Mouse (Mus musculus): ENCODE data around the gene Set.

The Set gene

DNA sequence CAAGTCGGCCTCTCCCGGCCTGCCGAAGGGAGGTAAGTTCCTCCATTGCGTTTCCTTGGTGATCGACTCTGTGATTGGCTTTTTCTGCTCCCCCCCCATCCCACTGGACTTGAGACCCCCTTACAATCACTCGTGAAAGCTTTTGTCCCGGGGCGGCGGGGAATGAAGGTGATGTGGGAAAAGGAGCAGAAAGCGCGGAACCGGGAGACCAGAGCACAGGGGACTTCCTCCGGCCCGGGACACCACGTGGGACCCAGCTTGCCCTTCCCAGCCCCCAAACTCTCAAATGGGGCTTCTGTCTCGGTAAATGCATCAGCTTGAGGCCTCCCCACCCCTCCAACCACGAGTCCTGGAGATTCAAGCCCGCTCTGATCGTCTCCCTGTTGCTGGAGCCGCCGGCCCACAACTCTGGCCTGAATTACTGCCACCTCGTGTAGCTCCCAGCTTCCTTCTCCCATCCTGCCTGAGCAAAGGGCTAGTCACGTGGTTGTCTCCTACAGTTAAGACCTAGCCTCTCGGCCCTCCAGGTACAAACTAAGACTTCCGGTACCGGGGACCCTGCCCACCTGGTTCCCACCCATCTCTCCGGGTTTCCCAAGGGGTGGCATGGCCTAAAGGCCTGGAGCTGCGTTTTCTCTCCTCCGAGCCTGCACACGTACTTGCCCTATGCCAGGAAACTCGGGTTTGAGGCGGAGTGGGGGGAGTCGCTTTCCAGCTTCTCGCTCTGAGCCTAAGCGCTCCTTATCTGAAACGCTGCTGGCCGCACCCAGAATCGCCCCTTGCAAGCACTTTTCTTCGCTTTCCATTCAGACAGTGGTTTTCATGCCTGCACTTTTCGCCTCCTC lies 5.3 kb downstream of the Set start:
- peak; percentile 85 for DNase-seq

DNA sequence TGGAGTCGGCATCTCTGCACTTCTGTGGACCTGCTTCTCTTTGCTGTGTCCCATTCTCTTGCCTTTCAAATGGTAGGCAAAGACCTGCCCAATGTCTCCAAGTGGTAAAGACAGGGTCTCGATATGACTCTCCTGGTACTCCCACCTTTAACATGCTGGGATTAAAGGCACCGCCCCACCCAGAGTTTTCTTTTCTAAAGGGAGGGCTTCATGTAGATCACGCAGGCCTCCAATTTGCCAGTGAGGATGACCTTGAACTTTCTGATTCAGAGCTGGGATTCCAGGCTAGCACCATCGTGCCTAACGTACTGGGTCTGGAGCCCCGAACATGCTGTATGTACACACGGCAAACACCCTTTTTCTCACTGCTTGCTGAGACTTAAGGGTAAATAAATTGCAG lies 6.1 kb downstream of the Set start:
- no peak for DNase-seq

GRCm38 (mm10) chr2:30063791-30064190 lies 6.6 kb downstream of the Set start:
- DNase-seq: no peak

GRCm38 (mm10) chr2:30064298-30064697 lies 7.1 kb downstream of the Set start:
- DNase-seq: no peak

- peak; percentile 95 for DNase-seq
Measured at GRCm38 (mm10) chr2:30066046-30066901, 9.1 kb downstream of the Set start.

GRCm38 (mm10) chr2:30067031-30067888 lies 10.1 kb downstream of the Set start:
- peak; percentile 55 for DNase-seq

DNA sequence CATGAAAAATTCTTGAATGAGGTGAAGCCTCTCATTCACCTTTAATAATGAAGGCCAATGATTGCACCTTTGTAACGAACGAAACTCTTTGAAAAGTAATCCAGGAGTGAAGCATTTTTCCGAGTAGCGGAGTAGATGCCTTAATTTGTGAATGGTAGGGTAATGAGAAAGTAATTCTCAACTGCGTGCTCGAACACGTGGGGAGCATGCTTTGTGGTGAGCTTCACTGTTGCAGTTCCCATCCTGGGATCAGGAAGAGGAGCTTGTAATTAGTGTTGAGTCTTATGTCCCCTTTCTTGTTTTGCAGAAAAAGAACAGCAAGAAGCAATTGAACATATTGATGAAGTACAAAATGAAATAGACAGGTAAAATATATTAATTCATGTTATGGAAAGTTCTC lies 10.8 kb downstream of the Set start:
- DNase-seq: no peak

- DNase-seq: no peak
Measured at GRCm38 (mm10) chr2:30072875-30073274, 15.7 kb downstream of the Set start.

DNA sequence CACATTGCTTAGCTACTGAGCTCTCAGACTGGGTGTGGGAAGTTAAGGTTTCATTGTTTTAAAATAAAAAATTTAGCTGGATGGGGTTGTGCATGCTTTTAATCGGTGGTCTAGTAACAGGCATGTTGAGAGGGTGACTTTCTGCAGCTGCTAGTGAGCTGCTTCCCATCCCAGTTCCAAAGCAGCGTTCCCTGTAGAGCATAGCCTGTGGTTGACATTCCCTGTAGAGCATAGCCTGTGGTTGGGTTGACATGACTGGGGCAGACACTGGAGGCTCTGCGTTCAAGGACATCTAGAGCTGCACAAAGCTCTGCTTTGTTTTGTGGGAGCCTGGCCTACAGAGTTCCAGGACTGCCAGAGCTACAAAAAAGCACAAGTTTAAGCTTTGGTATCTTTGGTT lies 16.1 kb downstream of the Set start:
- DNase-seq: no peak

- no peak for DNase-seq
Measured at GRCm38 (mm10) chr2:30075625-30076024, 18.4 kb downstream of the Set start.

DNA sequence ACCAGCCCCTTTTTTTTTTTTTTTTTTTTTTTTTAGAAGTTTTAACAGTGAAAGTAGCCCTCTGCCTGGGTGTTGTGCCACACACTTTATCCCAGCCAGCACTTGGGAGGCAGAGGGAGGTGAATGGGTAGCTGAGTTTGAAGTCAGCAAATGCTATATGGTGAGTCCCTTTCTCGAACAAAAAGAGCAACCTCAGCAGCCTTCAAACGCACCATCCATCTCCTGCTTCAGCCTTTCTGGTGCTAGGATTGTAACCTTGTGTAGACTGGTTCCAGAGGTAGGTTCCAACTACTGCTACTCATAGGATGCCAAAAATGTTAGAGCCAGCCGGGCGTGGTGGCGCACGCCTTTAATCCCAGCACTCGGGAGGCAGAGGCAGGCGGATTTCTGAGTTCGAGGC lies 19.3 kb downstream of the Set start:
- no peak for DNase-seq

- no peak for DNase-seq
Measured at GRCm38 (mm10) chr2:30076959-30077358, 19.8 kb downstream of the Set start.

DNA sequence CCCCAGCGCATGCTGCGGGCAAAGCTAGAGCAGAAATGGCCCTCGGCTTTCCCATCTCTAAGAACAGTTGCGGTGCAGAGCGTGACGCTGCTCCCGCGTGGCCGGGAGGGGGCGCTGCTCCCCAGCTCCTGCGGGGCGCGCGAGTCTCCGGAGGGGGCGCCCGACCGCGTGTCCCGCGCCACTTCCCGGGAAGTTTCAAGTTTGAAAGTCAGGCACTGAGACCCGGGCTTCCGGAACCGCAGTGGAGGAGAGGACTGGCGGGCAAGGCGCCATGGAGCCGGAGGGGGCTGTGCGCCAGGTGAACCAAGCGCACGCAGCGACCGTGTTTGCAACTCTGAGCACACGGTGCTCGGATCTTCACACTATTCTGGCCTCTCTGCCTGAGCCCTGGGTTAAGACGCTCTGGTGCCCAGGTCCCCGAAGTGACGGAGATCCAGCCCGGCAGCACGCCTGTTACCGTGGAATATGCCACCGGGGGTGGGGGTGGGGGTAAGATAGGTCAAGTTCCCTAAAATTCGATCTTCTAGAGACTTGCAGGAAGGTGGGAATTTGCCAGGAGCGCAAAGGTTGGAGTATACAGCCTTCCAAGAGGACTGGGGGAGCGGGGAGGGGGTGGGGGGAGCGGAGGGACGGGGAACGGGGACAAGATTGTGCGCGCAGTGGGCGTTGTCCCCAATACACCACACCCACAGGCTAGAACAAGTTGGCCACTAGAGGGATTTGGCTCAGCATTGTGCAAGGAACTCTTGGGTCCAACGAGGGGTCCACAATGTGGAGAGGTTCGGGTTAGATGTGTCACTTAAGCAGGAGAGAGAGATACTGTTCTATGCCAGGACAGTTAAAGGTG lies 20.5 kb downstream of the Set start, which contains the start of gene Pkn3:
Gene Pkn3 (plus strand): TSS at position 183 of the 847 bp plus-strand sequence.
- peak; percentile 88 for DNase-seq

- peak; percentile 33 for DNase-seq
Measured at GRCm38 (mm10) chr2:30078349-30078712, 21.2 kb downstream of the Set start.

- no peak for DNase-seq
Measured at GRCm38 (mm10) chr2:30078760-30079159, 21.6 kb downstream of the Set start.

DNA sequence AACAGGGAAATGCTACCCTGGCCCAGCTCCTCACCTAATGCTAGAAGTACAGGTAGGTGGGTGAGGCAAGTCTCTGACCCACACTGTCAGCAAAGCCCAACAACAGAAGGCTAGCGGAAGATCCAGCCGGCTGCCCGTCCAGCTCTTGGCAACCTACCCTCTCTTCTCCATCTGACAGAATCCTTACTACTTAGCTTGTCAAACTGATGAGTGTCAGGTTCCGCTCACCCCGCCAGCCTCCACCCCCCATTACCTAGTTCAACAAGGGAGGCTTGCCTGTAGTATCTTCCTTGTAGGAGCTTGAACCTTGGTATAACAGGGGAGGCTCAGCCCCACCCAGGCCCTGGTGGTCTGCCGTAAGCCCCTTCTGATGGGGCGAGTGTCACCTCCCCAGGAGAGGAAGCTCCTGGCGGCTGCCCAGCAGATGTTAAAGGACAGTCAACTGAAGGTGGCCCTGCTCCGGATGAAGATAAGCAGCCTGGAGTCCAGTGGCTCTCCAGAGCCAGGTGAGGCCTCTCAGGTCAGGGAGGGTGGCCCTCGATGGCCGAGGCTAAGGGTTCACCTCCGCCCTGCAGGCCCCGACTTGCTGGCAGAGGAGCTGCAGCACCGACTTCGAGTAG lies 23.1 kb downstream of the Set start:
- DNase-seq: no peak

- no peak for DNase-seq
Measured at GRCm38 (mm10) chr2:30084113-30084512, 26.9 kb downstream of the Set start.

- DNase-seq: no peak
Measured at GRCm38 (mm10) chr2:30084632-30085031, 27.5 kb downstream of the Set start.

- no peak for DNase-seq
Measured at GRCm38 (mm10) chr2:30087310-30087709, 30.1 kb downstream of the Set start.

DNA sequence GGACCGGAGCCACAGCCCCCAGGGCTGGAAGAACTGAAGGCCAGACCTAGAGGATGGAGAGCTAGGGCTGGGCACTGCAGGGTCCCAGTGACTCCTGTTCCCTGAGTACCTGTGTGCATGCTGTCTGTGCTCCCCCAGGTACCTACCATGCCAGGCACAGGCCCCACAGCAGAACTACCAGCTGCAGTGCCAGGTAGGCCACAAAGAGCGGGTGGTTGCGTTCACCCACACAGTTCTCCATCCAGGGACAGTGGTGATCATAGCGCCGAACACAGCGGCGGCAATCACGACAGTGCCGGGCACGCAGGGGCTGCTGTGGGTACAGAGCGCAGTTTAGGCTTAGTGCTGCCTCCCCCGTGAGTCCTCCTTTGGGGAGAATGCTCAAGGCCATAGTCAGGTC lies 34.3 kb downstream of the Set start:
- no peak for DNase-seq

- DNase-seq: no peak
Measured at GRCm38 (mm10) chr2:30092280-30092918, 35.2 kb downstream of the Set start.

Measured in kidney, adult 18-20 months (tissue).